Mouse (Mus musculus): ENCODE data around the gene Mycbpap. TPM values are rescaled to one million over a fixed set of nuclear protein-coding genes. Genes with fewer than 3 reads are reported as not detected.

Mycbpap gene
- total RNA-seq (2021) = 1 to 10 TPM; 2.2 to 4.6 TPM
- long read RNA-seq, experiment 1, partial matches to known transcripts = 1 of 7 reads
- long read RNA-seq, experiment 1, other reads (novel, unspliced or antisense) = 5 of 7 reads
- long read RNA-seq, experiment 2, partial matches to known transcripts = 0 of 4 reads
- long read RNA-seq, experiment 2, other reads (novel, unspliced or antisense) = 3 of 4 reads

- peak within 1 kb of the TSS; percentile 56 for H3K27ac ChIP-seq
- peak within 1 kb of the TSS; percentile 75 for H3K4me3 ChIP-seq
- DNase-seq (ENCODE audit: low spot score in 2 of 2) = peak; percentile 25 to 36
- TF ChIP-seq CTCF (conservative IDR thresholded peaks at IDR 0.05) = peak; percentile 33
Measured at GRCm38 (mm10) chr11:94521219-94521843, at the start of gene Mycbpap. Gene Mycbpap (minus strand): TSS chr11:94521742.

- no peak for TF ChIP-seq CTCF (conservative IDR thresholded peaks at IDR 0.05)
- no peak for DNase-seq (ENCODE audit: low spot score in 2 of 2)
- H3K27ac ChIP-seq = no peak overlapping the region
- no peak overlapping the region for H3K4me3 ChIP-seq
Measured at GRCm38 (mm10) chr11:94570612-94571011, 49.1 kb upstream of the Mycbpap start.

- Histone ChIP-seq H3K27ac (no peak overlapping the region), H3K4me3 (no peak overlapping the region)
- TF ChIP-seq CTCF (conservative IDR thresholded peaks at IDR 0.05) = no peak
- DNase-seq (ENCODE audit: low spot score in 2 of 2) = no peak
Measured at GRCm38 (mm10) chr11:94567326-94567725, 45.8 kb upstream of the Mycbpap start.

- no peak for TF ChIP-seq CTCF (conservative IDR thresholded peaks at IDR 0.05)
- no peak for DNase-seq (ENCODE audit: low spot score in 2 of 2)
- H3K4me3 ChIP-seq = no peak overlapping the region
- H3K27ac ChIP-seq = no peak overlapping the region
Measured at GRCm38 (mm10) chr11:94566534-94566933, 45.0 kb upstream of the Mycbpap start.

GRCm38 (mm10) chr11:94565151-94565479 lies 43.6 kb upstream of the Mycbpap start:
- H3K4me3 ChIP-seq = no peak overlapping the region
- H3K27ac ChIP-seq = no peak overlapping the region
- TF ChIP-seq CTCF (conservative IDR thresholded peaks at IDR 0.05) = no peak
- no peak for DNase-seq (ENCODE audit: low spot score in 2 of 2)

GRCm38 (mm10) chr11:94564437-94565150 lies 43.1 kb upstream of the Mycbpap start, which contains the start of gene Chad:
Gene Chad (plus strand): TSS chr11:94565047.
- Histone ChIP-seq H3K27ac (peak within 1 kb of the TSS; percentile 18; the same call in 1 of the 2 replicates), H3K4me3 (peak within 1 kb of the TSS; percentile 11; the same call in 1 of the 2 replicates)
- DNase-seq (ENCODE audit: low spot score in 2 of 2) = no peak
- peak; percentile 44 for TF ChIP-seq CTCF (conservative IDR thresholded peaks at IDR 0.05)

- H3K27ac ChIP-seq = peak overlapping the region; percentile 18; the same call in 1 of the 2 replicates
- no peak for DNase-seq (ENCODE audit: low spot score in 2 of 2)
- no peak overlapping the region for H3K4me3 ChIP-seq
- no peak for TF ChIP-seq CTCF (conservative IDR thresholded peaks at IDR 0.05)
Measured at GRCm38 (mm10) chr11:94563821-94564220, 42.3 kb upstream of the Mycbpap start.

GRCm38 (mm10) chr11:94563383-94563782 lies 41.8 kb upstream of the Mycbpap start:
- no peak overlapping the region for H3K27ac ChIP-seq
- H3K4me3 ChIP-seq = no peak overlapping the region
- DNase-seq (ENCODE audit: low spot score in 2 of 2) = no peak

GRCm38 (mm10) chr11:94558226-94558625 lies 36.7 kb upstream of the Mycbpap start:
- Histone ChIP-seq H3K27ac (no peak overlapping the region), H3K4me3 (no peak overlapping the region)
- TF ChIP-seq CTCF (conservative IDR thresholded peaks at IDR 0.05) = no peak
- no peak for DNase-seq (ENCODE audit: low spot score in 2 of 2)

More at GRCm38 (mm10) chr11:94563383-94563782, 41.8 kb upstream of the Mycbpap start:
- TF ChIP-seq CTCF (conservative IDR thresholded peaks at IDR 0.05) = no peak

- no peak for DNase-seq (ENCODE audit: low spot score in 2 of 2)
- H3K27ac ChIP-seq = no peak overlapping the region
- no peak for TF ChIP-seq CTCF (conservative IDR thresholded peaks at IDR 0.05)
- no peak overlapping the region for H3K4me3 ChIP-seq
Measured at GRCm38 (mm10) chr11:94550442-94550744, 28.9 kb upstream of the Mycbpap start.

- peak overlapping the region; percentile 74; the same call in 1 of the 2 replicates for H3K4me3 ChIP-seq
- TF ChIP-seq CTCF (conservative IDR thresholded peaks at IDR 0.05) = no peak
- H3K27ac ChIP-seq = peak overlapping the region; percentile 98
- peak; percentile 25 to 73 for DNase-seq (ENCODE audit: low spot score in 2 of 2)
Measured at GRCm38 (mm10) chr11:94549691-94550441, 28.3 kb upstream of the Mycbpap start.

- peak; percentile 95 for TF ChIP-seq CTCF (conservative IDR thresholded peaks at IDR 0.05)
Measured at GRCm38 (mm10) chr11:94548888-94549690, 27.5 kb upstream of the Mycbpap start, which contains the start of gene Rsad1. Gene Rsad1 (minus strand): TSS chr11:94549255.

More at GRCm38 (mm10) chr11:94548888-94549690, 27.5 kb upstream of the Mycbpap start, which contains the start of gene Rsad1:
- peak; percentile 91 to 95 for DNase-seq (ENCODE audit: low spot score in 2 of 2)
- H3K4me3 ChIP-seq = peak within 1 kb of the TSS; percentile 74
- peak within 1 kb of the TSS; percentile 98 for H3K27ac ChIP-seq

All from layer of hippocampus, adult 2 months (tissue).